Mouse (Mus musculus) adrenal gland, postnatal 4 days (tissue): ENCODE data around the gene Ctrl. TPM values are rescaled to one million over a fixed set of nuclear protein-coding genes. Genes with fewer than 3 reads are reported as not detected.

Experiments used
- microRNA-seq: library from miRNA; unstranded; fragments of <30 nt; microRNA quantifications from one replicate; pipeline ENCODE4 v1.2.0, GENCODE M21; 2021
- total RNA-seq, 2 experiments: library from RNA; stranded (reverse); gene quantifications; 2 replicates each; pipeline ENCODE4 v1.2.3; 2021

Ctrl gene
- total RNA-seq, 2 experiments from 2014 or later = 98.9 TPM; not detected in 1

Small RNA genes lying within 50 kb of the gene (microRNA-seq; reads per million reads assigned to microRNA genes)
- not detected for gene Mir7074

Other genes with a start within 250 kb of the Ctrl start
- gene Carmil2, start 247.6 kb downstream of the Ctrl start, total RNA-seq = 1 to 10 TPM; 4.5 to 4.9 TPM
- 10 to 100 TPM; 32.2 to 36.0 TPM for gene Acd, start 232.8 kb downstream of the Ctrl start, total RNA-seq
- 10 to 100 TPM; 10.8 TPM for gene Pard6a, start 232.7 kb downstream of the Ctrl start, total RNA-seq
- gene 4933405L10Rik, start 226.2 kb downstream of the Ctrl start, total RNA-seq = not detected
- gene Enkd1, start 225.7 kb downstream of the Ctrl start, total RNA-seq = 10 to 100 TPM in 1 of 2 experiments, 1 to 10 TPM in 1; 9.8 to 11.7 TPM
- 10 to 100 TPM in 1 of 2 experiments, 1 to 10 TPM in 1; 8.3 to 11.6 TPM for gene Gfod2, start 175.2 kb downstream of the Ctrl start, total RNA-seq
- gene Ranbp10, start 106.5 kb downstream of the Ctrl start, total RNA-seq = 10 to 100 TPM; 36.5 to 37.6 TPM
- not detected for gene Tsnaxip1, start 106.1 kb downstream of the Ctrl start, total RNA-seq
- 10 to 100 TPM; 15.9 to 21.7 TPM for gene Cenpt, start 80.6 kb downstream of the Ctrl start, total RNA-seq
- gene Thap11, start 78.7 kb downstream of the Ctrl start, total RNA-seq = 10 to 100 TPM; 40.0 to 42.2 TPM
- 10 to 100 TPM; 53.1 to 57.4 TPM for gene Nutf2, start 73.3 kb downstream of the Ctrl start, total RNA-seq
- 10 to 100 TPM; 50.3 to 51.3 TPM for gene Edc4, start 53.0 kb downstream of the Ctrl start, total RNA-seq
- gene Nrn1l, start 40.3 kb downstream of the Ctrl start, total RNA-seq = under 1 TPM in 1 of 2 experiments, not detected in 1; 0.90 TPM
- gene Pskh1, start 33.4 kb downstream of the Ctrl start, total RNA-seq = 10 to 100 TPM; 44.3 to 48.7 TPM
- 10 to 100 TPM; 76.8 to 84.8 TPM for gene Psmb10, start 4.6 kb upstream of the Ctrl start, total RNA-seq
- gene Lcat, start 9.5 kb upstream of the Ctrl start, total RNA-seq = 10 to 100 TPM in 1 of 2 experiments, 1 to 10 TPM in 1; 2.1 to 33.5 TPM
- 10 to 100 TPM; 30.9 to 40.2 TPM for gene Slc12a4, start 32.2 kb upstream of the Ctrl start, total RNA-seq
- not detected for gene Dpep3, start 45.6 kb upstream of the Ctrl start, total RNA-seq
- gene Dus2, start 57.5 kb upstream of the Ctrl start, total RNA-seq = 10 to 100 TPM; 15.0 to 15.3 TPM
- not detected for gene Dpep2nb, start 72.1 kb upstream of the Ctrl start, total RNA-seq
- gene Ddx28, start 78.0 kb upstream of the Ctrl start, total RNA-seq = 10 to 100 TPM; 15.4 to 16.2 TPM
- 10 to 100 TPM; 52.0 to 52.7 TPM for gene Nfatc3, start 125.0 kb upstream of the Ctrl start, total RNA-seq
- gene Esrp2, start 203.1 kb upstream of the Ctrl start, total RNA-seq = 1 to 10 TPM; 7.2 to 8.8 TPM
- 10 to 100 TPM; 17.3 to 17.6 TPM for gene Pla2g15, start 216.5 kb upstream of the Ctrl start, total RNA-seq
- 10 to 100 TPM; 21.0 to 25.3 TPM for gene Slc7a6, start 235.0 kb upstream of the Ctrl start, total RNA-seq